Mouse (Mus musculus): ENCODE results near the gene Robo1.

Robo1 gene

DNA sequence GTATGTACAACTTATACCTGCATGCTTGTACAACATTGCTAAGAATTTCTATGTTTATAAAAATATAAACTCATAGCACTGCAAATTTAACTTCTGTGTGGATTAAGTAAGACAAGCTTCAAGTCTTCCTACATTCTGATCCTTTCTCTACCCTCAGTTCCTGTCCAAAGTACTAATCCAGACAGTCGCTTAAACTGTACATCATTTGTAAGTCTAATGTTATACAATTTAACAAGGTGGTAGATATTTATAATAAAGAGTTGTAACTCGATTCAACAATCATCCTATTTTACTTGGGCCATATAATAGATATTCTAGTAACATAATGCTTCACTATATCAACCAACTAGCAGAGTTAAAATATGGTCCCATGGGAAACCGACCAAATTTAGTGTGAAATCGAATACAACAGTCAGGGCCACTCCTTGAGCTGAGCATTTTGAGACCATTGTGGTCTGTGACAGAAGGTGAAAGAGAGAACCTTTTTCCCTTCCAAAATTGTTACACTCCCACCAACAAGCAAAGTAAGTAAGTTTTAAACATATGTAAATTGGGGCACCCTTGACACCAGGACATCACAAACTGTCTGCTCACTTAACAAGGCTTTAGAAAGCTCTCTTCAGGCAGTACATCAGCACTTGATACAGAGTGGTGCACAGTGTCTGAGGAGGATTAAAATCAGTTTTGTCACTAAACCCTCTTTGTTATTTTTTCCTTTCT lies 295.5 kb downstream of the Robo1 start:
- in situ Hi-C loops (cut with MboI, MseI), result no loop called here

DNA sequence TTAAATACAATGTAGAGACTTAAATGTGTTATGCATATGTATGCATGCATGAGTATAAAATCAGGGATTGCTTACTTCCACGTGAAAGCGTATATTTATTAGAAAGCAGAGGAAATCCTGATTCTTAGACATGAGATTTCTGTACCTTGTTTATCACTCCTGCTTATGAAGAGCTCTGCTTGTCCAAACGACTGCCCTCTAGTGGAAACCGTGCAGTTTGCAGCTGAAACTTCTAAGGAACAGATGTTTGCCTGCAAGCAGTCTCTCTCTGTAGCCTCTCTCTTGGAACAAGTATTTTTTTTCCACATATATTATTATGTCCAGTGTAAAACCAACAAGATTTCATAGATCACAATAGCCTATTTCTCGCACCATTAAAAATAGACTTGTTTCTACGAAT lies 297.0 kb downstream of the Robo1 start:
- in situ Hi-C loops (cut with MboI, MseI), result no loop called here

DNA sequence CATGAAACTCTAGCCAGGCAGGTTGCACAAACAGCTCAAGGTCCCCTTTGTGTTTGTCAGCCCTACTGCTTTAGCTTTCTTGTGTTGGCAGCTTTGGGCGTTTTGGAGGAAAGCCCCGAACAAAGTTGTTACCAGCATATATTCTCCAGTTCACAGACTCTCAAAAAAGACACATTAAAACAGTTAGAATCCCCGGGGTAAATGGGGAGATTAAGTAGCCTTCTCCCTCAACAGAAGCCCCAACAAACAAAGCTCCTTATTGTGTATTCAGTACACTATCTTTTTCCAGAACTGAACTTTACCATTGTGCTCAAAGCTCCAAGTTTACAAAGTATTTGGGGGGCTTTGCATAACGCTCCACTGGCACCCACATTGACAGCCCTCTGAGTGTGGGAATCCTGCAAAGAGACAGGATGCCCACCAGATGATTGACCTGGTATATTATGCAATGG lies 302.6 kb downstream of the Robo1 start:
- in situ Hi-C loops (cut with MboI, MseI), result no loop called here

DNA sequence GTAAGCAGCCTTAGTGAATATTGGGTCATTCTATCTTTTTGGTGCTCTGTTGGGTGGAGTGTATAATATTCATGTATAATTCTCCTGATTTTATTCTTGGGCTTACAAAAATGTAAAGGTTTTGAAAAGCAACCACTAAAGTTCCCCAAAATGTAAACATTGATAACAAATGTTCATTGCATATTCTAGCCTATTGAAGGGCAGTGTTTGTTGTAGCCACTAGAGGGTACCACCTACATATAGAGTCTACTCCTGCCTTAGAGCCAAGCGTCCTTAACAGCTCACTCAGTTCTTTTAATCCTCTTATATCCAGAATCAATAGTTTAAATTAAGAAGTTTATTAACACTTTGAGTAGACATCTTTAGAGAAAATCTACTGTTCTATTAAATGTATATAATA lies 306.8 kb downstream of the Robo1 start:
- in situ Hi-C loops (cut with MboI, MseI), result no loop called here

DNA sequence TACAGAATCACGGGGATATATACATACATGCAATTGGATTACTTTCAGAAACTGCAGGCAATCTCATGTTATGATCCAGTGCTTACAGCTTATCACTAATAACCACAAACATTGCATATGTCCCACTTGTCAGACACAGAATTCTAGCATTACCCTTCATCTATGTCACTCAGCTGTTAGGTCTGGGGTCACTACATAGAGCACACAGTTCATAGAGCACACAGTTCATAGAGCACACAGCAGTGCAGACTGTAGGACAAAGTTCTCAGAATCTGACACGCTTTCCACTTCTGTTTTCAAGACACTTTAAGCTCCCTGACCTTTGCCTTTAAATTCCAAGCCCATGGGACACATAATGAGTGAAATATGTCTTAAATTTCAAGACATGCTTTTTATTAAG lies 307.3 kb downstream of the Robo1 start:
- in situ Hi-C loops (cut with MboI, MseI), result no loop called here

DNA sequence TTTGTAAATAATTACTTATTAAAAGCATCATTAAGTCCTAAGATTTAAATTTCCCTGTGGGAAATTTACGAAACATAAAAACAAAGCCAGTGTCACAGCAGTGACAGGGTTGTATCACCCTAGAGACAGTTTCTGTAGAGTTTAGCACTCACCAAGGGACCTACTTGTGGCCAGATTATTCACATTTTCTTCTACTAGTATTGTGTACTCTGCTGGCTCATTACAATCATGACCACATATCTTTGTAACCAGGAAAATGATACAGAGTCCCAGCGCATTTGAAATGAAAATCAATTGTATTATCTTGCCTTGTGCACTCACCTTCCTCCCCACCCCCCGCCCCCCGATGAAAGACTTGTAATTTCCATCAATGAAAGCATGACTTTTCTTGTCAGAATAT lies 314.3 kb downstream of the Robo1 start:
- in situ Hi-C loops (cut with MboI, MseI), result no loop called here

DNA sequence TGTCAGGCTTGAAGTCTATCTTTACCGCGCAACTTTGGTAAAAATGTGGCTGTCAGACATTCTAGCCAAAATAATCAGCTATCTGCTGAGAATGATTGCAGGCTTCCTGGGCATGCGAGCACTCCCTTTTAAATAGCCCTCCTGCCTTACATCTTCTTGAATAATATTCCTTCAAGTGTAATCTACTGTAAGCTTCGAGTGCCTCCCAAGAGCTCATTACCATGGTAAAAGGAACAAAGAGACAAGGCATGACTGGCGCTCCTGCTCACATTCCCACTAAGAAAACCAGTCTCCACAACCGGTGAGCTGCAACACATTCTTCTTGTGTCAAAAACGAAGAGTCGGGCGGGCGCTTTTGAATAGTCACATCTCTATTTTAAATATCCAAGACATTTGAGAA lies 314.8 kb downstream of the Robo1 start:
- in situ Hi-C loops (cut with MboI, MseI), result no loop called here

DNA sequence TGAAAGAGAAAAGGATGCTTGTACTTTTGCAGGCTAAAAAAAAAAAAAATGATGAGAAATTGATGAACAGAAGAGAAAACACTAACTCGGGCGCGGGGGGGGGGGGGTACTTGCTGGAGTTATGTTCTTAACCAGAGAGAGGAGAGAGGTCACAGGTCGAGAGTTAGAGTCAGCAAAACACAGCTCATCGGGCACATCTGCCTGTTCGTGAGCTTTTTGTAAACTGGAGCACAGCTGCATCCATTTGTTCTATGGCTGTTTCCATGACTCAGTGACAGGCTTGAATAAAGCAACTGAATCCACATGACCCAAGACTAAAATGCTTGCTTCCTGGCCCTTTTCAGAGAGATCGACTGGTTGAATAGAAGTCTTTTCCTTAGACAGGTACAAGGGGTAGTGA lies 325.7 kb downstream of the Robo1 start:
- in situ Hi-C loops (cut with MboI, MseI), result no loop called here

DNA sequence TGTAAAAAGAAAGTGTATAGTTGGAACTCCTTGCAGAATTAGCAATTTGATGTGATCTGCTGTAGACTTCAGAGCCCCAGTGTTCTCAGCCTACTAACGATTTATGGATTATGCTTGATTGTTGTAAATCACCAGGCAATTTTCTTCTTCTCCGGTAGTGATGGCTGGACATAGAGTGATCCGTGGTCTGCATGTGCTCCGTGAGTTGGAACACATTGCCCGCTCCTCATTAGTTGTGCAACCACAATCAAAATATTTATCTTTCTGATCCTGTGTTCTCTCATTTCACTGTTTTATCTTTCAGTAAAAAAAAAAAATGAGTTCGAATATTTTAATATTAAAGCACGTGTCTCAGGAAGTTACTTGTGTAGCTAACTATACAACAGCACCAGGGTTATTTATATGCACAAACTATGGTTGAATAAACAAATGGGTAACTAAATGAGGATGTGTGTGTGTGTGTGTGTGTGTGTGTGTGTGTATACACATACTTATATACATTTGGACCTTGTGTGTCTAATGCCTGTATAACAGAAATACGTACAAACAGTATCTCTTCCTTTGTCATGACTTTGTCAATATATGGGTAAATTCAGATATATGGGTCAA lies 331.3 kb downstream of the Robo1 start:
- in situ Hi-C loops (cut with MboI, MseI), result no loop called here

DNA sequence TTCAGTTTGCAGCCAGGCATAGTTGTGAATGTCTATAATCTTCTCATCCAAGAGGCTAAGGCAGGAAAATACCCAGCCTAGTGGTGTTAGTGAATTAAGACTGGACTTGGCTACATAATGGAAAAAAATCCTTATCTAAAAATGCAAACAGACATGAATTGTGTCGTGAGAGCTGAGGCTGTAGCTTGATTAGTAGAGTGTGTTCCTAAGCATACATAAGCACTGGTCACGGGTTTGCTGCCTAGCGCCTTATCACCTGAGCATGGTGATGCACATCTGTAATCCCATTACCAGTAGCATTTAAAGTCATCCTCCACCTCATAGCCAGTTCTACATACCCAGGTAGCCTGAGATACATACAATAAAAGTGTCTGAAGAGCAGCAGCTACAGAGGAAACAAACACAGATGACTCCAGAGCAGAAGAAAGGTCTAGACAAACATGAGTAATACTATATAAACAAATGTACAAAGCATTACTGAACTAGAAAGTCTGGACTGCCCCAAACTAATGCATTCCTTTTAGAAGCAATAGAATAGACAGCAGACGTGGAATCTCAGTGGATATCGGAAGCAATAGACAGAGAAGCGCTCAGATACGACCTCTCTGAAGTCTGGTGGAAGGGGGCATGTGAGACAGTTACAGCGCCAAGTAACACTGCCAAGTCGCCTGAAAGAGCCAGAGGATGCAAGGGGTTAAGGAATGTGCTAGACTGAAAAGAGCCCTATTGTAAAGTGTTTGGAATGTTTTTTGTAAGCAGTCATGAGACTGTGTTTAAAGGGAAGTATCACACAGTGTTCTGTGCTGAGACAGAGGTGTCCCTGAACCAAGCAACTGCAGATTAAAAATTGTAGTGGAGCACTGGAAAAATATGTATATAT lies 333.1 kb downstream of the Robo1 start:
- in situ Hi-C loops (cut with MboI, MseI), result no loop called here

DNA sequence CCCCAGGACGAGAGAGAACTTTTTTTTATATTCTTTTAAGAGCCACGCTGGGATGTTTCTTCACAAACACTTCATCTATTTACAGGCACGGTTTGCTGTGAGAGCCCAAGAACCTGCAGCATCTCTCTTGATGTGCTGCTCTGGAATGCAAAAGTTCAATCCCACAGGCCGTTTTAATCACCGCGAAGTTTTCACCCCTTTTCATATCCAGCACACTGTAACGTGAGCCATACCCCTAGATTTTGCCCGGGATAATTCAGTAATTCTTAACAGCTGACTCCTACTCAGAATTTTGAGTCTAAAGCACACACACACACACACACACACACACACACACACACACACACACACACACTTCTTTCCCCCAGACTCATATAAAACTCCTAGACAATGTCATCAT lies 337.8 kb downstream of the Robo1 start:
- in situ Hi-C loops (cut with MboI, MseI), result no loop called here

DNA sequence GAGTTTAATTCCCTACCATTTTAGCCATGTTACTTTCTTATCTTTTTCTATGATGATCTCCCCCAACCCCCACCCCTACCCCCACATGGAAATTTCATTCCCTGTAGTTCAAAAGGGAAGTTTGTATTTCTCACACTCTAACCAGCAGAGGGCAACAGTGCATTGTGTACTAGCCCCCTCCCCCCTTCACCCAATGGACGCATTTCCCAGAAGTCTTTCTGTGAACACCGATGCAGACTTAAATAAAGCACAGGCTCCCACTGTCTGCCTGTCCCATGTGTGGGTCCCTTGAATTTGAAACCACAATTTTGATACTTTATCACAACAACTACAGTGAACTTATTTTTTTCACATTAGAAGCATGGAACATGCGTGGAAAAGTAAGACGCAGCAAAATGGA lies 341.2 kb downstream of the Robo1 start:
- in situ Hi-C loops (cut with MboI, MseI), result no loop called here

DNA sequence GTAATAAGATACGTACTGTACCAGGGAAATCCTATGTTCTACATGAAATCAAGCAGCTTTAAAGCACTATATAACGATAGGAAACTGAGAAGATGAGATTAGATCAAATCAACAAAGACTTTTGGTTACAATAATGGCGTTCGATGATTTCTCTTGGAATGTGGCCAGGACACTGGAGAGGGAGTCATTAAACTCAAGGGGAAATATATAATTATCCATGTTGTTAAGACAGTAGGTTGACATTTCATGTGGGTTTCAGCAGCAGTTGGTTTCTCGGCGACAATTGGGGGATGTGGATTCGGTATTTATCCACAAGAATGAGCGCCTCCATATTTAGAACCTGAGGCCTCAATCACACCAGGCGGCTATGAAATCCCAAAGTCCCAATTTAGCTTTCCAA lies 347.3 kb downstream of the Robo1 start:
- in situ Hi-C loops (cut with MboI, MseI), result no loop called here

DNA sequence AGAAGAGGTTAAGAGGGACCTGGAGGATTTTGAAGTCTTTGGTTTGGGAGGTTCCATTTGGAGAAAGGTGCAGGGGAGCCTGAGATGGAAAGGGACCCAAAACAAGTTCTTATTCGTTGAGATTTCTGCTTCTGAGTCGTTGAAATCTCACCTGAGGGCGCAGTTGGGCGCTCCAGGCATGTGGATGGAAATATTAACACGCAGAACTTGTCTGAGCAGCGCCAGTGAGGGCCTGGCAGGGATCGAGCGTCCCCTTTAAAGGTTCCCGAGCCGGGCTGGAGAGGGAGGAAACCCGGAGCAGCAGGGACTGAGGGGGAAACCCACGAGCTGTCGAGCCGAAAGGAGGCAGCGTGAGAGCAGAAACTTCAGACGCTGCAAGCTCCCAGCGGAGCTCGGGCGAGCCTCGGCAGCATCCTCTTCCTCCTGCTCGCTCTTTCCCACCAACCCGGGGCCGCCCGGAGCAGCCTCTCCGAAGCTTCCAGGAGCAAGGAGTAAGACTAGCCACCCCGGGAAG lies 354.8 kb downstream of the Robo1 start:
- in situ Hi-C loops (cut with MboI, MseI), result no loop called here

DNA sequence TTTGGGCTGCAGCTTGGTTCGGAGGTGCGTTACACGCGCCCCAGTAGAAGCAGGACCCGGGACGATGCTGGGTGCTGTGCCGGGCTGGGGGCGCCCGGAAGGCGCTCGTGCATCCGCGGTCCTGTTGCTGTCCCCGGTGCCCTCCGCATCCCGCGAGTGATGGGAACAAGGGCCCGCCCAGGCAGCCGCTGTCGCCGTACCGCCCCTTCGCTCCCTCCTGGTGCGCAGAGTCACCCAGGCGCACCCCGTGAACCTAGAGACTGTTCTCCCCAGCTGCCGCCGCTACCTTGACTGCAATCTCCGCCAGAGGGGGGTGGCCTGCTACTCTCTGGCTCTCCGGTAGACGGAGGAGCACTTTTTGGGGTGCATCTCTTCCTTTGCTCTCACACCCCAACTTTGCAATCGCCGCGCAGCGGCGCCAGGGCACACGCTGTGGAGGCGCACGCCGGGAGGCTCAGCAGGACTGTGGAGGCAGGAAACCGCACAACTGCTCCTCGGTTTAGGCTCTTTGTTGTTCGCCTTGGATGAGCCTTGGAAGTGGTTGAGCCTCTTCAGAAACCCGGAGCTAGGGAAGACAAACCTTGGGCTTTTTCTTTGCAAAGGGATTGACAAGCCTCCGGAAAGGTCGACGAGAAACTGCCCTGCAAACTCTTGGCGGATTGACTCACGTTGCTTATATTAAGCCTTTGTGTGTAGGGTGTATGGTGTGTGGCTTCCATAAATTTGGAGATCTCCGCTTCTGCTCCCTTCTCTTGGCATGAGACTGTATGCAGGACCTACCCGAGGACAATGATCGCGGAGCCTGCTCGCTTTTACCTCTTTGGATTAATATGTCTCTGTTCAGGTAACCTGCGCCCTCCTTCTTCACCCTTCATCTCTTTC lies 355.5 kb downstream of the Robo1 start:
- in situ Hi-C loops (cut with MboI, MseI), result no loop called here

DNA sequence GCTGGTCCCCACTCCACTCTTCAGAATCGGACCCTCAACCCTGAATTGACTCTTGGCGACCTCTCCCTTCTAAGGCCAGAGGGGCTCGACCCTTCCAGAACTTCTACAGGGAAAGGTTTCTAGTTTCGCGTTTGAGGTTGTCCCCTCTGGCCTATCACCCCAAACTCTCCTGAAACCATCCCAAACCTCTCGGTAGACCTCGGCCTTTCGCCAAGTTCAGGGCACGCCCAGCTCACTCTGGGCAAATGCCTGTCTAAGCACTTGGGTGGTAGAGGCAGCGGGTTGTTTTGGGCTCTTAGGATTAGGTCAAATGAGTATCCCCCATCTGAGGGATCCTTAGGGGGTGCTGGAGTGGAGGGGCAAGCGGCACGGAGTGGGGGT lies 356.1 kb downstream of the Robo1 start:
- in situ Hi-C loops (cut with MboI, MseI), result no loop called here

DNA sequence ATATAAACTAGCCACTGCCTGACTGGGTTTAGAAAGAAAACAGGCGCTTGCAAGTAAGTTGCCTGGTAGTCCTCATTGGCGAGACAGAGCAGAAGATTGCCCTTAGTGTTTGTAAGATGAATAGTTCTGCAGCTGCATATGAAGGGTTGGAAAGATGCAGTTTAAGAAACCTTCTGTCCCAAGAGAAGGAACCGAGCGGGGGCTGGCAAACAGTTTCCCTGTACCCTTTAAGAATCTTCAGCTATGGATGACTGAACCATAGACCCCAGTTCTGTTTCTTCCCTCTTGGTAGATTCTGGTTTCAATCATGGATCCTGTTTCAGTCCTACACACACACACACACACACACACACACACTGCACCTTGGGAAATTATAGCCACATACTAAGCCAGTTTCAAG lies 356.7 kb downstream of the Robo1 start:
- in situ Hi-C loops (cut with MboI, MseI), result no loop called here

DNA sequence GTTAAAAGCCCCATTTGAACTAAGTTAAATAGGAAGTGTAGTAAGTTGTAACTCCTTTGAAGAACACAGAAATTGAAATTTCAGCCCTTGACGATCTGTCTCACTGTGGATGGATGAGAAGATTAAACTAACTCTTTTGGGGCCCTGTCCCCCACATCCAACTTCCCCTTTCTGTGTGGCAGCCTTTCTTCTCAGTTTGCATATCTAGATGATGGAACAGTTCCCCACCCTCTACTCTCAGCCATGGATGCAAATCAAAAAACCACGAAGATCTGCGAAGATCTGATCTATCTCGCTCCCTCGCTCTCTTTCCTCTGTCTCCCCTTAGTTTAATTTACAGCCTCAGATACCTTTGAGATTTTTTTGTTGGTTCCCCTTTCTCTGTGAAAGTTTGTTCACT lies 357.3 kb downstream of the Robo1 start:
- in situ Hi-C loops (cut with MboI, MseI), result no loop called here

DNA sequence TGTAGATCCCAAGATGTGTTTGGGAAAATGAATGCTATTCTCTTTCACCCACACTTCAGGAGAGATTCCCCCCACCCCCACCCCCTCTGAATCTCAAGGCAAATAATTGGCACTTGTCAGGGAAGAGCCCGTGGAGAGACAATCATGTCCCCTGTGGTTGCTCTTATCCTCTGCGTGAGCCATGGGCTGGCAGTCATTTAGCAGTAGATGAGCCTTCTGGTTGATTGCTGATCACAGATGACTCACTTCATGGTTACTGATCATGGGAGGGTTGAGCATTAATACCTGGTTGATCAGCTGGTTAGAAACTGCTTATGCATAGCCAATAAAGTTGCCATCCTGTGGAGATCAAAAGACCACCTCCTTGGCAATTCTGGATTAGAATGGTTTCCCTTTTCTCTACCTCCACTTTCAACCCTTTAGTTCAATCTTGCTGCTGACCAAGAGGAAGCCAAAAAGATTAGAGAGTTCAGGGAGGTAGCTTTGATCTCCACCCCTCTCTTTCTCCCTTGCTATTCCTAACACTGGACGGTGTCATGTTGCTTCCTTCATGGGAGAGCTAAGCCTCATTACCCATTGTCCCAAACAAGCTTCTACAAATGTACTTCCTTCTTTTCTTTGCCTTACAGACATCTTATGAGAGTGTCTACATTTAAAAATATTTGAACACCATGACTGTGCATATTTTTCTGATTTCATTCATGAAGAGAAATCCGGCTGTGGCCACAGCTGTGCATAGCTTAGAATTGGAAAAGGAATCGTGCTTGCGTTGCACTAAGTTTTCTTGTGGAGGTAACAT lies 362.3 kb downstream of the Robo1 start:
- in situ Hi-C loops (cut with MboI, MseI), result no loop called here

DNA sequence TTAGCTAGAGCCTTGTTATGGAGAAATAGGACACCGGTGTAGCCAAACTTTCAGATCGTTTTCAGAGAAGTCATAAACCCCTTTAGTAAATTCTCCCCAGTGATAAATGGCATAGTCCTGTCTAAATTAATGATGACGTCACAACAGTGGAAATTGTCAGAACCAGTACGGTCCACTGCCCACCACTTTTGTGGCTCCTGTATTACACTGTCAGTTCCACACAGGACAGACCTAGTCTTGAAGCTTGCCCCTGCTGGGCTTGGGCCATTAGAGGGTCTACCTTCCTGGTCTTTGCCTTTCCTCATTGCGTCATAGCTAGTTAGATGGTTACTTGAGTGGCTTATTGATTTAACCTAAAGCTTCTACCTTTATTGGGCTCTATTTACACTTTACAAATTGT lies 369.1 kb downstream of the Robo1 start:
- in situ Hi-C loops (cut with MboI, MseI), result no loop called here

DNA sequence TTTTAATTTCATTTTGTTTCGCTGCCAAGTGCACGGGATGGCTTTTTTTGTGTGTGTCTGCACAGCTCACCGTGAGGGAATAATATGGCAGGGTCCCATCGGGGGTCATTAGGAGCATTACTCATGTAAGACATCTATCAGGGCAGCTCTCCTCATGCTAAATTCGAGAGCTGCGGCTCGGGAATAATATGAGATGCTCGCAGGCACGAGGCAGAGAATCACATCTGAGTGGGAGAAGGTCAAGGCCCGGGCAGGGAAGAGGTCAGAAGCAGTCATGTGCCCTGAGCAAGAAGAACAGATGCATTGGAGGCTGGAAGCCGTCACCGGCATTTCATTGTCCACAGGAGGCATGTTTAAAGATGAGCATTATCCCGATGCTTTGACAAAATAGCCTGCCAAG lies 370.3 kb downstream of the Robo1 start:
- in situ Hi-C loops (cut with MboI, MseI), result no loop called here

Measured in regulatory T cell (primary cell).